Mouse (Mus musculus): Measurements from ENCODE around the gene Olfr368. TPM values are rescaled to one million over a fixed set of nuclear protein-coding genes. Genes with fewer than 3 reads are reported as not detected.

Gene Olfr368
- polyA plus RNA-seq (2015; fragmentation: Nextera tagmentation; extraction: Ambion mirVana): not detected in 2 replicates

GRCm38 (mm10) chr2:37326215-37326614 is at the start of gene Olfr368:
Gene Olfr368 (plus strand): TSS chr2:37326515.

GRCm38 (mm10) chr2:37358633-37359540 is 32.6 kb downstream of the Olfr368 start, which contains the start of gene Pdcl:
Gene Pdcl (minus strand): TSS chr2:37359332.

Other genes starting within 250 kb of the Olfr368 start
- not detected in 2 replicates for gene Olfr361, start 237.2 kb upstream of the Olfr368 start, polyA plus RNA-seq (2015; fragmentation: Nextera tagmentation; extraction: Ambion mirVana)
- not detected in 2 replicates for gene Olfr362, start 208.6 kb upstream of the Olfr368 start, polyA plus RNA-seq (2015; fragmentation: Nextera tagmentation; extraction: Ambion mirVana)
- not detected in 2 replicates for gene Olfr364-ps1, start 187.2 kb upstream of the Olfr368 start, polyA plus RNA-seq (2015; fragmentation: Nextera tagmentation; extraction: Ambion mirVana)
- gene Olfr365, start 138.3 kb upstream of the Olfr368 start, polyA plus RNA-seq (2015; fragmentation: Nextera tagmentation; extraction: Ambion mirVana): not detected in 2 replicates
- not detected in 2 replicates for gene Olfr366, start 114.9 kb upstream of the Olfr368 start, polyA plus RNA-seq (2015; fragmentation: Nextera tagmentation; extraction: Ambion mirVana)
- 26.3 and 26.7 TPM in 2 replicates for gene Pdcl, start 32.8 kb downstream of the Olfr368 start, polyA plus RNA-seq (2015; fragmentation: Nextera tagmentation; extraction: Ambion mirVana)
- gene Rc3h2, start 96.4 kb downstream of the Olfr368 start, polyA plus RNA-seq (2015; fragmentation: Nextera tagmentation; extraction: Ambion mirVana): 5.2 and 6.4 TPM in 2 replicates
- 2.2 and 3.0 TPM in 2 replicates for gene Zbtb26, start 116.6 kb downstream of the Olfr368 start, polyA plus RNA-seq (2015; fragmentation: Nextera tagmentation; extraction: Ambion mirVana)
- gene Zbtb6, start 116.7 kb downstream of the Olfr368 start, polyA plus RNA-seq (2015; fragmentation: Nextera tagmentation; extraction: Ambion mirVana): 2.0 and 2.3 TPM in 2 replicates
- 16.2 and 18.1 TPM in 2 replicates for gene Rabgap1, start 116.8 kb downstream of the Olfr368 start, polyA plus RNA-seq (2015; fragmentation: Nextera tagmentation; extraction: Ambion mirVana)
- 0.35 and 0.59 TPM in 2 replicates for gene Gpr21, start 189.8 kb downstream of the Olfr368 start, polyA plus RNA-seq (2015; fragmentation: Nextera tagmentation; extraction: Ambion mirVana)